Mouse (Mus musculus) liver, embryonic 14.5 days (tissue): Measurements from ENCODE around the gene Riox2. TPM values are rescaled to one million over a fixed set of nuclear protein-coding genes. Genes with fewer than 3 reads are reported as not detected.

ENCODE experiments used
- ATAC-seq: fragments of 200-750 bp; cut with Nextera tagmentation; 2 replicates; pipeline ENCODE4 v1.8.0; 2017; ENCODE audit warnings: moderate number of reproducible peaks, mild to moderate bottlenecking, moderate library complexity; ENCODE audit not compliant: insufficient read depth
- DNase-seq, 3 experiments: peaks; one replicate each; pipeline ENCODE4 v3.0.0-alpha.2; 2012 to 2013; ENCODE audit warnings: low read depth in 3 of 3, low spot score in 3 of 3
- H3K27ac ChIP-seq: fragments of 300-500 bp; sonication (generic); 2 replicates; pipeline ENCODE4 v1.5.1; 2014; ENCODE audit warnings: moderate library complexity, mild to moderate bottlenecking, control low read depth, inconsistent platforms
- H3K27me3 ChIP-seq: fragments of 300-500 bp; sonication (generic); 2 replicates; pipeline ENCODE4 v1.6.1; 2014; ENCODE audit warnings: mild to moderate bottlenecking, low read length, moderate library complexity; ENCODE audit not compliant: control insufficient read depth, insufficient read depth
- H3K36me3 ChIP-seq: fragments of 300-500 bp; sonication (generic); replicated peaks from 2 replicates; pipeline ENCODE4 v1.6.1; 2014; ENCODE audit warnings: low read depth; ENCODE audit not compliant: control insufficient read depth, insufficient read depth
- H3K4me1 ChIP-seq, 2 experiments: fragments of 200-500 bp in 1 of 2; fragments of 300-500 bp in 1 of 2; sonication (generic) in 1 of 2; replicated peaks; 2 replicates each; pipeline ENCODE4 v1.6.1; 2012 to 2014; ENCODE audit warnings: antibody characterized with exemption in 1 of 2, inconsistent platforms in 1 of 2, low read length in 1 of 2; ENCODE audit not compliant: control insufficient read depth in 2 of 2, insufficient read depth in 2 of 2
- H3K4me2 ChIP-seq: fragments of 300-500 bp; sonication (generic); 2 replicates; pipeline ENCODE4 v1.6.1; 2014; ENCODE audit warnings: low read depth, mild to moderate bottlenecking, control low read depth, moderate library complexity
- H3K4me3 ChIP-seq, 2 experiments: fragments of 200-500 bp in 1 of 2; fragments of 300-500 bp in 1 of 2; sonication (generic) in 1 of 2; 2 replicates each; pipeline ENCODE4 v1.5.1; 2012 to 2014; ENCODE audit warnings: low read depth in 2 of 2, low read length in 2 of 2, mild to moderate bottlenecking in 2 of 2, control low read depth in 1 of 2, inconsistent platforms in 1 of 2, moderate library complexity in 1 of 2; ENCODE audit not compliant: insufficient read depth in 1 of 2
- H3K9ac ChIP-seq: fragments of 300-500 bp; sonication (generic); replicated peaks from 2 replicates; pipeline ENCODE4 v1.6.1; 2014; ENCODE audit warnings: mild to moderate bottlenecking, control low read depth, moderate library complexity
- H3K9me3 ChIP-seq: fragments of 300-500 bp; sonication (generic); 2 replicates; pipeline ENCODE4 v1.6.1; 2016; ENCODE audit warnings: low read length, mixed read lengths; ENCODE audit not compliant: control insufficient read depth
- CTCF ChIP-seq: IDR thresholded peaks from 2 replicates; pipeline ENCODE4 v1.5.1; 2016; ENCODE audit warnings: antibody characterized with exemption, low read depth, control low read depth
- EP300 ChIP-seq: IDR thresholded peaks from 2 replicates; pipeline ENCODE4 v1.6.1; 2016; ENCODE audit warnings: antibody characterized with exemption, low read depth
- WGBS: fragments of 180-500 bp; shearing (Covaris S2); extraction: QIAGEN DNeasy Blood & Tissue Kit; methylation state at CpG from one replicate; pipeline ENCODE4 v1.1.7; 2014; ENCODE audit not compliant: insufficient replicate concordance; 5-methylcytosine and 5-hydroxymethylcytosine counted together
- polyA plus RNA-seq, 2 experiments: library from polyadenylated mRNA; depleted of rRNA in 1 of 2; stranded (reverse) in 1 of 2; unstranded in 1 of 2; fragments of >200 nt; fragmentation: Nextera tagmentation in 1 of 2; extraction: Ambion mirVana in 1 of 2; gene quantifications; 2 replicates each; pipeline versions ENCODE4 v1.2.1 to v1.2.3; 2012 to 2014

The Riox2 gene
- polyA plus RNA-seq (2012; rRNA removed): 3.9 and 7.6 TPM in 2 replicates
- polyA plus RNA-seq (2014; fragmentation: Nextera tagmentation; extraction: Ambion mirVana): 15.3 and 15.8 TPM in 2 replicates

DNA sequence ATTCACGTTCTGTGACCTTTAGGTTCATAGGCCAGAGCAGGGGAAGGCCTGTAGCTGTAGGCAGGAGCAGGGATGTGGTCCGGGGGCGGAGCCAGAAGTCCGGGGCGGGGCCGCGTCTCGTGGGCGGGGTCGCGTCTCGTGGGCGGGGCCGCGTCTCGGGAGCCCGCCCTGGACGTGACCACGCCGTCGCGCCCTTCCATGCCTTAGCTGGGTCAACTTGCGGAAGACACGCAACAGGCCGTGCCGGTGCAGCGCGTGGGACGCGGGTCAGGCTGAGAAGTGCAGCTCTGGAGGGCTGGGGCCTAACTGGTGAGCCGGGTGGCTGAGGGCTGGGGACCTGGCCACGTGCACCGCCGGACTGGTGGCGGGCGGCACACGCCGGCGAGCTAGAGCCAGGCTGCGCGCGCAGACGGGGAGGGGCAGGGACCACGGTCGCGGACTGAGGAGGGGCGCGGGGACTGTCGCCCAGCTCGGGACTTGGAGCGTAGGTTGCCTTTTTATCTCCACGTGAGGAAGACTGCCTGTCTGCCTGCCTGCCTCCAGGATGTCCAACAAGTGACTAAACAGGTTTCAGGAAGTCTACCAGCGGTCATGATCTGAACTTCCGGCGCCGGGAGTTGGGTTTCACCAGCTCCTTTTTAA, at the start of gene Riox2:
Gene Riox2 (plus strand): TSS at position 139 of the 642 bp plus-strand sequence.
- peak within 1 kb of the TSS; percentile 56 for H3K9ac ChIP-seq
- WGBS: under 1% methylated on average over 56 of the region's 56 CpGs
- TF ChIP-seq EP300: no peak
- TF ChIP-seq CTCF: no peak; the same call in 1 of the 2 replicates
- peak within 1 kb of the TSS; percentile 68 to 71 for H3K4me3 ChIP-seq
- H3K27me3 ChIP-seq: no peaks in the 10 kb centered on the region
- DNase-seq (peak; percentile 55 to 61 (median 56)), ATAC-seq (peak; percentile 93)
- peak within 1 kb of the TSS; percentile 65 for H3K4me2 ChIP-seq
- H3K36me3 ChIP-seq: peaks cover 3% of the 10 kb centered on the region; the same call in 1 of the 2 replicates
- peak within 1 kb of the TSS; percentile 40 for H3K27ac ChIP-seq
- peaks cover 0 to 5% of the 10 kb centered on the region in 2 experiments; a peak in 2 of 4 replicates for H3K4me1 ChIP-seq
- H3K9me3 ChIP-seq: no peaks in the 10 kb centered on the region

DNA sequence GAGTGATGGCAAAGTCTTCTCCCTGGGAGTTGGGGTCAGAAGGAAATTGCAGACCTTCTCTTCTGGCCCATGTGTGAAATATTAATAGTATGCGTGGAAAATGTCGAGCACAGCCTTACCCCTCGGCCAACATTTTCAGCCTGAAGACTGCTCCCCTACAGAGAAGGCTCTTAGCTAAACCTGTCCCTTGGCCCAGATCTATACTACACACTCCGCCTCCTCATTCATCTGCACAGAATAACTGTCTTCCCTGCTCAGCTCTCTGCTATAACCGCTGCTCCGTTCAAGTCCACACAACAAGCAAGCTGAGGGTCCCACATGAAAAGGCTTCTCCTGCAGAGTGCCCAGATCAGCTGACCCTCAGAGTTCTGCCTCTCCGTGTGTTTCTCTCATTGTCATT, 43.6 kb upstream of the Riox2 start:
- Histone ChIP-seq H3K36me3 (no peaks in the 10 kb centered on the region), H3K27me3 (no peaks in the 10 kb centered on the region), H3K9me3 (no peaks in the 10 kb centered on the region), H3K4me3 (no peak overlapping the region), H3K4me1 (no peaks in the 10 kb centered on the region), H3K4me2 (no peak overlapping the region), H3K27ac (no peak overlapping the region), H3K9ac (no peak overlapping the region)
- no peak for ATAC-seq
- WGBS: 59% methylated on average over 7 of the region's 7 CpGs
- no peak for TF ChIP-seq EP300
- no peak for TF ChIP-seq CTCF
- DNase-seq: no peak

DNA sequence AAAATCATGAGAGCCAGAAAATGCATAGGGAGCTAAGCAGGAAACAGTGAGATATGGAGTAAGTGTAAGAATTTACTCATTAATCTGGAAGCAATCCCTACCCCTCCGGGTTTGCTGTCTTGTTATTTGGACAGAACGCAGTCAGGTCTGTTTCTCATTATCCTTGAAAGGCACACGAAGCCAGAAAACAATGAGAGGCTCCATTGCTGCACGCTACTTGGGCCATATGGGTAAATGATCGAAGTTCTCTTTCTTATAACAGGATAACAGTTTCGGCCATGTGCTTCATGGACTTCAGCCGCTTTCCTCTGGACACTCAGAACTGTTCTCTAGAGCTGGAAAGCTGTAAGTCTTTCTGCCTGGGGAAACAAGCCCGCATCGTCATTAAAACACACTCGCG, 38.4 kb upstream of the Riox2 start:
- TF ChIP-seq CTCF (no peak), EP300 (no peak)
- Histone ChIP-seq H3K9me3 (no peaks in the 10 kb centered on the region), H3K9ac (no peak overlapping the region), H3K4me2 (no peak overlapping the region), H3K27ac (no peak overlapping the region), H3K4me1 (no peaks in the 10 kb centered on the region), H3K4me3 (no peak overlapping the region), H3K27me3 (no peaks in the 10 kb centered on the region), H3K36me3 (no peaks in the 10 kb centered on the region)
- DNase-seq: no peak
- WGBS: 69% methylated on average over 11 of the region's 11 CpGs
- no peak for ATAC-seq

GRCm38 (mm10) chr16:59444880-59445559, 26.6 kb upstream of the Riox2 start:
- Histone ChIP-seq H3K36me3 (no peaks in the 10 kb centered on the region), H3K4me1 (no peaks in the 10 kb centered on the region)
- no peak for ATAC-seq

DNA sequence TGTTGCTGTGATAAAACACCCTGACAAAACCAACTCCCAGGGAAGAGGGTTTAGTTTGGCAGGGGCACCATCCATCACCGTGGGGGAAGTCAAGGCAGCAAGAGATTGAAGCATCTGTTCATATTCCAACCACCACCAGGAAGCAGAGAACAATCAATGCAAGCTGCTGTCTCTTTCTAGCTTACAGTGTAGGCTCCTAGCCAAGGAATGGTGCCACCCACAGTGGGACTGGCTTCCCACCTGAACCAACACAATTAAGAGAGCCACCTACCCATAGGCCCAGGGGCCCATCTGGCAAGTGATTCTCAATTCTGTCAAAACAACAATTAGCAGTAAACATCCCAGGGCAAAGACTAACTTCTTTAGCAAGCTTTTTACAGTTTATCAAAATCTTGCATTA, 23.4 kb upstream of the Riox2 start:
- H3K27ac ChIP-seq: no peak overlapping the region
- H3K9ac ChIP-seq: no peak overlapping the region
- TF ChIP-seq CTCF (no peak), EP300 (no peak)
- DNase-seq (no peak), ATAC-seq (no peak)
- H3K4me3 ChIP-seq: no peak overlapping the region
- H3K4me2 ChIP-seq: no peak overlapping the region
- no peaks in the 10 kb centered on the region for H3K9me3 ChIP-seq
- H3K27me3 ChIP-seq: no peaks in the 10 kb centered on the region
- no peaks in the 10 kb centered on the region for H3K36me3 ChIP-seq
- WGBS: 53% methylated on average over 1 of the region's 1 CpGs
- H3K4me1 ChIP-seq: no peaks in the 10 kb centered on the region

More at GRCm38 (mm10) chr16:59444880-59445559, 26.6 kb upstream of the Riox2 start:
- no peak for DNase-seq
- H3K9ac ChIP-seq: no peak overlapping the region
- H3K9me3 ChIP-seq: no peaks in the 10 kb centered on the region
- H3K27ac ChIP-seq: no peak overlapping the region
- H3K4me2 ChIP-seq: no peak overlapping the region
- TF ChIP-seq EP300 (no peak), CTCF (no peak)
- no peaks in the 10 kb centered on the region for H3K27me3 ChIP-seq
- 63% methylated on average over 7 of the region's 7 CpGs for WGBS
- no peak overlapping the region for H3K4me3 ChIP-seq
